Comparison of ENCODE assay signal across 23 mouse cellular contexts in the genomic region with DNA sequence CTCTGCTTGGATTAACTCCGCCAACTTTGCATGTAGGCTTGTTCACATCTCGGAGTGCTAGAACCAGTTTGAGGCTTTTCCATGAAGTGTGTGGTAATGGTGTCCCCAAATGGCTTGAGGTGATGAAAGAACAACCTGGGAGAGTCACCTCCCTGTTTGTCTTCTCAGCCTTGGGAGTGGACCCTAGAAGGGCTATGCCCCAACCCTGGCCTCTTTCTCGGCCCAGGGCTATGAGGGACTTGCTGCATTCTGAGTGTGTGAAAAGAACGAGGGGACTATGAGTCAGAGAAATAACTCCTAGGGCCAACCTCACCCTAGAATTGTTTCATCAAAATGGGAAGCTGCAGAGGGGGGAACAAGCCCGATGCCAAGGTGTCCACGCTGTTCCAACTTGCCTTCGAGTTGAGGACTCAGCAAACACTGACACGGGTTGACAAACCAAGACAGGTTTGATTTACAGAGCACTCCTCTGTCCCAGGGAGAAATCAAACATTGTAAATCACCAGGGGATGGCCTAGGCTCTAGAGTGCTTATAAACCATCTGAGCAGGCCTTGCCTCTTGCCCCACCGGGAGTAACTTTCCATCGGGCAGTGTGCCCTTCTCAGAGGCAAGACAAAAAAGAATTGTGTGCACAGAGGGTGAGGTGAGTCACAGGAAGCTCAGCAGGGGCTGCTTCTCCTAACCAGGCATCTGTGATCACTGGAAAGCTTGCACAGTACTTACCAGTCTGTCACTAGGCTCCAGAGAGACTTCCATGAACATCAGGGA.
DNase-seq lines count a peak whose midpoint lies in the region; ATAC-seq and TF ChIP-seq lines count a peak whose summit lies in the region.
"Had no signal": no experiment of that assay in that cellular context is flagged by ENCODE, and none has a peak within 500 bp of the region (broad histone marks: within the 10 kb centered on the region; RNA-seq: fewer than 3 reads in every experiment).

No protein-coding gene starts in this region.

- H3K27me3 ChIP-seq in stomach, embryonic 16.5 days (ENCODE audit: control insufficient read depth, insufficient read depth, low read length) = no peaks in the 10 kb centered on the region
- H3K27me3 ChIP-seq: megakaryocyte, embryonic 14.5 days; midbrain, embryonic 13.5 days had no signal

- H3K27ac ChIP-seq in stomach, embryonic 16.5 days (ENCODE audit: low read length) = peak overlapping the region; percentile 76
- no peak overlapping the region for H3K27ac ChIP-seq in gastrocnemius, adult 2 months
- H3K27ac ChIP-seq: heart, embryonic 10.5 days; hindbrain, embryonic 14.5 days; liver, embryonic 14.5 days; midbrain, embryonic 13.5 days had no signal

- TF ChIP-seq CTCF in gastrocnemius, adult 2 months (IDR thresholded peaks at IDR 0.05) = no peak

- ATAC-seq in stomach, embryonic 16.5 days (ENCODE audit: insufficient read depth, low FRiP score) = peak; percentile 44; the same call in 1 of the 2 replicates
- ATAC-seq: CD4-positive, CD25-positive, alpha-beta regulatory T cell, adult 4 months; forebrain, postnatal 0 days; inflammation-experienced regulatory T-cells, adult 6 months; midbrain, embryonic 13.5 days had no signal

- H3K4me1 ChIP-seq in stomach, embryonic 16.5 days (ENCODE audit: control insufficient read depth, insufficient read depth, low read length) = no peaks in the 10 kb centered on the region
- H3K4me1 ChIP-seq: heart, embryonic 10.5 days; megakaryocyte, embryonic 14.5 days; midbrain, embryonic 13.5 days had no signal

- H3K9ac ChIP-seq in stomach, embryonic 16.5 days (ENCODE audit: low read length) = no peak overlapping the region
- H3K9ac ChIP-seq: forebrain, postnatal 0 days; hindbrain, embryonic 14.5 days; liver, embryonic 14.5 days; lung, embryonic 14.5 days; midbrain, embryonic 13.5 days had no signal

- intact Hi-C loops in gastrocnemius, adult 2 months (cut with DNase I) = no loop called here

- H3K36me3 ChIP-seq in stomach, embryonic 16.5 days (ENCODE audit: control insufficient read depth, insufficient read depth, low read length) = no peaks in the 10 kb centered on the region
- H3K36me3 ChIP-seq: heart, embryonic 10.5 days; midbrain, embryonic 13.5 days had no signal

- no peaks in the 10 kb centered on the region for H3K9me3 ChIP-seq in stomach, embryonic 16.5 days (replicated peaks; ENCODE audit: control insufficient read depth, low read length)
- H3K9me3 ChIP-seq: heart, embryonic 10.5 days; midbrain, embryonic 13.5 days had no signal

- H3K4me2 ChIP-seq in stomach, embryonic 16.5 days (ENCODE audit: low read depth, low read length) = no peak overlapping the region
- H3K4me2 ChIP-seq: hindbrain, embryonic 14.5 days; lung, embryonic 14.5 days; midbrain, embryonic 13.5 days had no signal

- 59% methylated on average over 10 of the region's 10 CpGs for WGBS in stomach, embryonic 16.5 days

- H3K4me3 ChIP-seq in stomach, embryonic 16.5 days (replicated peaks; ENCODE audit: low read length) = no peak overlapping the region
- H3K4me3 ChIP-seq in gastrocnemius, adult 2 months = no peak overlapping the region
- H3K4me3 ChIP-seq: heart, embryonic 10.5 days; megakaryocyte, embryonic 14.5 days; midbrain, embryonic 13.5 days had no signal

- peak; percentile 65 to 67 for DNase-seq in adrenal gland, adult (ENCODE audit: inconsistent age in 2 of 2, low spot score in 1 of 2)
- DNase-seq in adrenal gland, postnatal 4 days (ENCODE audit: low spot score in 2 of 2) = no peak
- peak; percentile 59 for DNase-seq in urinary bladder, postnatal 14 days (ENCODE audit: low spot score)
- no peak for DNase-seq in urinary bladder, adult 2 months (ENCODE audit: low spot score)
- DNase-seq in adrenal gland, postnatal 25 days = peak; percentile 27
- DNase-seq in gastrocnemius, adult 2 months = no peak
- no peak for DNase-seq in embryo, embryonic 10 days (ENCODE audit: low spot score)
- DNase-seq: cerebellum, adult 9-10 months; forebrain, postnatal 0 days; heart, postnatal 4 days; kidney, adult 8-10 months; kidney, postnatal 10 days; lung, embryonic 14.5 days; right cerebral cortex, postnatal 25 days; spleen, adult 18-20 months had no signal

Comparison
In these comparisons a context has a peak if more than half of its experiments do, and no peak if none do; other contexts are left out.
1. DNase-seq: peak in adrenal gland, adult (2 of 2), urinary bladder, postnatal 14 days (single experiment) and adrenal gland, postnatal 25 days (single experiment); none in adrenal gland, postnatal 4 days (0 of 2), urinary bladder, adult 2 months (single experiment), gastrocnemius, adult 2 months (single experiment) and embryo, embryonic 10 days (single experiment).